ENCODE assay signal across 10 mouse cellular contexts in the genomic region with DNA sequence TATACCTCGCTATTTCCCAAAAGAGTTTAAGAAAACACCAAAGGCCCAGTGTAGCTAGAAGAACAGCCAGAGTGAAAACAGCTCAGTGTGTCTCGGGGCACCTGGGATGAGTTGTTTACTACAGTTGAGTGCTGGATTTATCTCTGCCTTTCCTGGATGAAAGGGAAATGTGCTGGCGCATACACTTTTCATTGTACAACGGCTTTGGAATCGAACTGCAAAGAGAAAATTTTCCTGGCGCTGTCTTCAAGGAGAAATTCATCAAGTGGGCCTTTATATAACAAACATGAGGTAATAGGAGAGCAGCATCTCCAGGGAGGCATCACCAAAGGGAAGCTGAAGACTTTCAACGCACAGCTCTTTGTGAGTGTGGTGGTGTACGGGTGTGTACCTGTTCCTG. TPM values are rescaled to one million over a fixed set of nuclear protein-coding genes. Genes with fewer than 3 reads are reported as not detected.
DNase-seq lines count a peak whose midpoint lies in the region; ATAC-seq lines count a peak whose summit lies in the region.
"Had no signal": no experiment of that assay in that cellular context is flagged by ENCODE, and none has a peak within 500 bp of the region (broad histone marks: within the 10 kb centered on the region; RNA-seq: fewer than 3 reads in every experiment).

No protein-coding gene starts in this region.

- H3K9ac ChIP-seq in lung, embryonic 15.5 days, result no peak overlapping the region
- H3K9ac ChIP-seq in kidney, embryonic 16.5 days (replicated peaks; ENCODE audit: low read length), result no peak overlapping the region
- H3K9ac ChIP-seq in stomach, embryonic 14.5 days (replicated peaks; ENCODE audit: low read depth, low read length), result no peak overlapping the region
- H3K9ac ChIP-seq: forebrain, postnatal 0 days had no signal

- no peaks in the 10 kb centered on the region for H3K27me3 ChIP-seq in lung, embryonic 15.5 days
- no peaks in the 10 kb centered on the region for H3K27me3 ChIP-seq in kidney, embryonic 16.5 days (ENCODE audit: insufficient read depth, low read length)
- H3K27me3 ChIP-seq in stomach, embryonic 14.5 days (ENCODE audit: control insufficient read depth, insufficient read depth, low read length), result no peaks in the 10 kb centered on the region

- ATAC-seq in lung, embryonic 15.5 days (ENCODE audit: borderline replicate concordance, extremely low read depth, low FRiP score, low TSS enrichment), result no peak
- ATAC-seq in kidney, embryonic 16.5 days (ENCODE audit: low FRiP score, low TSS enrichment), result no peak
- no peak for ATAC-seq in stomach, embryonic 14.5 days (ENCODE audit: insufficient number of reproducible peaks, insufficient read depth, low FRiP score, low read depth)
- no peak for ATAC-seq in megakaryocyte progenitor cell, adult 5-6 weeks (replicated peaks; ENCODE audit: poor library complexity)
- ATAC-seq: forebrain, postnatal 0 days had no signal

- H3K27ac ChIP-seq in lung, embryonic 15.5 days, result peak overlapping the region; percentile 94
- peak overlapping the region; percentile 56 for H3K27ac ChIP-seq in kidney, embryonic 16.5 days (ENCODE audit: low read length)
- peak overlapping the region; percentile 27; the same call in 1 of the 2 replicates for H3K27ac ChIP-seq in stomach, embryonic 14.5 days (ENCODE audit: low read length)

- H3K4me3 ChIP-seq in lung, embryonic 15.5 days, result no peak overlapping the region
- no peak overlapping the region for H3K4me3 ChIP-seq in kidney, embryonic 16.5 days (ENCODE audit: low read length)
- H3K4me3 ChIP-seq in stomach, embryonic 14.5 days (ENCODE audit: low read depth, low read length), result no peak overlapping the region

- no peaks in the 10 kb centered on the region for H3K9me3 ChIP-seq in lung, embryonic 15.5 days
- no peaks in the 10 kb centered on the region for H3K9me3 ChIP-seq in kidney, embryonic 16.5 days (ENCODE audit: low read length)
- H3K9me3 ChIP-seq in stomach, embryonic 14.5 days (ENCODE audit: control insufficient read depth, low read depth, low read length), result no peaks in the 10 kb centered on the region

- no peaks in the 10 kb centered on the region for H3K36me3 ChIP-seq in lung, embryonic 15.5 days
- no peaks in the 10 kb centered on the region for H3K36me3 ChIP-seq in kidney, embryonic 16.5 days (ENCODE audit: insufficient read depth, low read length)
- H3K36me3 ChIP-seq in stomach, embryonic 14.5 days (ENCODE audit: control insufficient read depth, insufficient read depth, low read length), result no peaks in the 10 kb centered on the region

- intact Hi-C loops in heart, postnatal 14 days (cut with DNase I), result no loop called here

- H3K4me1 ChIP-seq in lung, embryonic 15.5 days, result peaks cover 63% of the 10 kb centered on the region
- peaks cover 48% of the 10 kb centered on the region for H3K4me1 ChIP-seq in kidney, embryonic 16.5 days (ENCODE audit: insufficient read depth, low read length)
- H3K4me1 ChIP-seq in stomach, embryonic 14.5 days (ENCODE audit: control insufficient read depth, insufficient read depth, low read length), result peaks cover 28% of the 10 kb centered on the region

- no peak overlapping the region for H3K4me2 ChIP-seq in lung, embryonic 15.5 days
- no peak overlapping the region for H3K4me2 ChIP-seq in kidney, embryonic 16.5 days (replicated peaks; ENCODE audit: low read depth, low read length)
- no peak overlapping the region for H3K4me2 ChIP-seq in stomach, embryonic 14.5 days (replicated peaks; ENCODE audit: low read depth, low read length)

- peak; percentile 87 for DNase-seq in heart, adult 11 months
- no peak for DNase-seq in heart, postnatal 14 days
- no peak for DNase-seq in lung, adult 18-20 months
- DNase-seq in testis, postnatal 10 days (ENCODE audit: low spot score), result no peak
- DNase-seq: forebrain, postnatal 0 days had no signal

- 50% methylated on average over 8 of the region's 8 CpGs for WGBS in lung, embryonic 15.5 days
- WGBS in kidney, embryonic 16.5 days, result 77% methylated on average over 8 of the region's 8 CpGs
- WGBS in stomach, embryonic 14.5 days, result 62% methylated on average over 8 of the region's 8 CpGs

RNA-seq across cellular contexts. Expression of a gene that starts 17.2 kb away (rescaled TPM):
- under 1 TPM in 1 of 2 experiments, not detected in 1; 0.22 TPM for total RNA-seq in heart, postnatal 14 days (2021)
- polyA plus RNA-seq in lung, embryonic 15.5 days (2015; fragmentation: Nextera tagmentation; extraction: Ambion mirVana), result 3.1 and 3.2 TPM in 2 replicates
- 0.11 TPM in 1 of 2 replicates, not detected in the other for polyA plus RNA-seq in kidney, embryonic 16.5 days (2015; fragmentation: Nextera tagmentation; extraction: Ambion mirVana)
- polyA plus RNA-seq in stomach, embryonic 14.5 days (2014; fragmentation: Nextera tagmentation; extraction: Ambion mirVana), result 0.25 and 0.31 TPM in 2 replicates
- total RNA-seq in megakaryocyte progenitor cell, adult 5-6 weeks (2015), result not detected in 2 replicates
- total RNA-seq in megakaryocyte progenitor cell, adult 5-6 weeks (2017), result not detected in 2 replicates
- total RNA-seq: heart, adult 18-20 months had no signal

Comparison
In these comparisons a context has a peak if more than half of its experiments do, and no peak if none do; other contexts are left out.
1. H3K27ac ChIP-seq: peak in every context shown above with its lines; median percentile 94 in lung, embryonic 15.5 days; 56 in kidney, embryonic 16.5 days; 27 in stomach, embryonic 14.5 days.